Mouse (Mus musculus) CH12.LX (cell line): ENCODE data around the gene Krt31.

Source experiments
- CTCF ChIP-seq, 2 experiments: IDR thresholded peaks in 1 of 2; conservative IDR thresholded peaks in 1 of 2; 2 replicates each; pipeline ENCODE4 v1.5.1; 2011 to 2012; ENCODE audit warnings: low read depth in 2 of 2, low read length in 2 of 2, improper control_type of control experiment in 1 of 2, inconsistent platforms in 1 of 2, mild to moderate bottlenecking in 1 of 2, moderate library complexity in 1 of 2
- EP300 ChIP-seq: IDR thresholded peaks from 2 replicates; pipeline ENCODE4 v1.6.1; 2011; ENCODE audit warnings: low read length, improper control_type of control experiment
- POLR2A ChIP-seq: IDR thresholded peaks from 2 replicates; pipeline ENCODE4 v1.6.1; 2011; ENCODE audit warnings: low read depth, mild to moderate bottlenecking, improper control_type of control experiment, low read length

GRCm38 (mm10) chr11:100097819-100098218, 47.5 kb upstream of the Krt31 start:
- TF ChIP-seq CTCF (conservative IDR thresholded peaks at IDR 0.05 in 1 of 2, IDR thresholded peaks at IDR 0.05 in 1 of 2; ENCODE audit: low read depth in 2 of 2, low read length in 2 of 2): no peak
- no peak for TF ChIP-seq EP300
- no peak for TF ChIP-seq POLR2A
